Mouse (Mus musculus) C2C12 (cell line): Measurements from ENCODE around the gene Pfpl.

Experiments used
- CTCF ChIP-seq: IDR thresholded peaks from one replicate; pipeline ENCODE4 v1.5.1; 2011; ENCODE audit not compliant: control insufficient read depth, insufficient read depth, insufficient read length
- MYOD1 ChIP-seq: IDR thresholded peaks from one replicate; pipeline ENCODE4 v1.6.1; 2011; ENCODE audit warnings: low read depth; ENCODE audit not compliant: control insufficient read depth, insufficient read length
- USF1 ChIP-seq: IDR thresholded peaks from one replicate; pipeline ENCODE4 v1.6.1; 2011; ENCODE audit warnings: low read depth, mild to moderate bottlenecking, control low read depth, moderate library complexity

- TF ChIP-seq MYOD1 (no peak), CTCF (no peak), USF1 (no peak)
Observed at GRCm38 (mm10) chr19:12413737-12414136, 14.0 kb upstream of the Pfpl start.
